Mouse (Mus musculus) cerebellum, postnatal 10 days (tissue): ENCODE results near the gene Gm28919.
"Not testable (repeated sequence)": the region's sequence is repeated elsewhere in the genome, so short reads cannot be mapped to it uniquely, and the experiment has no call there.

Experiments
- DNase-seq, 2 experiments: peaks; one replicate each; pipeline ENCODE4 v3.0.0; 2021; ENCODE audit warnings: mixed read lengths in 2 of 2

Gene Gm28919

DNA sequence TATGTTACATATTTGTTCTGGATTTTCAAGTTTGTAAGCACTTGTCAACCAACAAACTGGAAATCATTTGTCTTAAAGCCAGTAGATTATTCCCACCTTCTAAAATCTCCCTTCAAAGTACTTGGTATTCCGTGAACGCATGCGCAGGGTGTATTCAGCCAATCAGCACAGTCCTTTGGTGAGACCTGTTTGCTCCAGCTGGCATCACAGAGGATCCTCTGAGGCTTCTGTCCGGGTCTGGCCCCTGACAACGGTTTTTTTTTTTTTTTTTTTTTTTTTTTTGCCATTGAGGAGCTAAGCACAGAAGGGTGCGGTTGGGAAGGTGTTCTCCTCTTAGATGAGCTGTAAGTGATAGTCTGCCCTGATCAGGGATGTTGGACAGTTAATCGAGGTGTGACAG, at the start of gene Gm28919:
TSS of gene Gm28919 (plus strand) at position 301 of the 400 bp plus-strand sequence.
- not testable (repeated sequence) for DNase-seq
